Mouse (Mus musculus) spleen, embryonic (tissue): ENCODE measurements around the gene Nova2.

Source experiments
- CTCF ChIA-PET: fragments of 350-600 bp; sonication (Branson Sonifier 250); formaldehyde crosslinking; loops from one replicate; lab custom pipeline; 2022; lab: Charles Lee

The Nova2 gene

DNA sequence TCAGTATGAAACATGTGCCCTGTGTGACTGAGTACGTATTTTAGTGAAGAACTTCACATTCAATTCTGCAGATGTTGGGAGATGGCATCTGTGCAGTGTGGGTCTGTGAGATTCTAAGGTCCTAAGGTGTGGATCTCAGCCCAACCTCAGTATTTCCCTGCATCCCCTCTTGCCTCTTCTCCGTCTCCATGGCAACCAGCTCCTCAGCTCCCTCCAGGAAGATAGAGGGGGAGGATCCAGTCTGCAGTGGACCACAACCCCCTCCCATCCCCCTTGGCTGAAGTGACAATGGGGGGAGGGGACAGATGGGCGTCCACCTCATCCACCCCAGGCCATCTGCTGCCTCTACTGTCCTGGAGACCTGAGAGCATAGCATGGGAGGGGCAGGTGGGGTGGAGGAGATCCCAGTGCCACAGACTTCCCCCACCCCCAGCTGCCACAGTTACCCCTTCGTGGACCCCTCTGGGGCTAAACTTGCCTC lies 1.9 kb upstream of the Nova2 start:
- CTCF ChIA-PET, result no interaction called here

DNA sequence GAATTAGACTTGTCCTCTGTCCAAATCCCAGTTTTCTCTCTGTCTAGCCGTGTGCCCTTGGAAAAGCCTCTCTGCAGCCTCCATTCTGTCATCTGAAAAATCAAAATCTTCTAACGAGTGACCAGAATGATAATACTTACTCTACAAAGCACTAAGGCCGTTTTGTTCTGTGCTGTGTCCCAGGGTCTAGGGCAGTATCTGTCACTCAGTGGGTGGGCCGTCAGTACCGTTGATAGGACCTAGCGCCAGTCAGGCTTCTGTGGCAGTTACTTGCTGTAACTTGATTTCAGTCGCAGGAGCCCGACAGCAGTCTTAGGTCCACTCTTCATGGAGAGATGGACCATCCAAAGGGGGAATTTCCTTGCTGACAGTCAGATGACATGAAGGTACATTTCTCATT lies 1.4 kb upstream of the Nova2 start:
- CTCF ChIA-PET, result no interaction called here

DNA sequence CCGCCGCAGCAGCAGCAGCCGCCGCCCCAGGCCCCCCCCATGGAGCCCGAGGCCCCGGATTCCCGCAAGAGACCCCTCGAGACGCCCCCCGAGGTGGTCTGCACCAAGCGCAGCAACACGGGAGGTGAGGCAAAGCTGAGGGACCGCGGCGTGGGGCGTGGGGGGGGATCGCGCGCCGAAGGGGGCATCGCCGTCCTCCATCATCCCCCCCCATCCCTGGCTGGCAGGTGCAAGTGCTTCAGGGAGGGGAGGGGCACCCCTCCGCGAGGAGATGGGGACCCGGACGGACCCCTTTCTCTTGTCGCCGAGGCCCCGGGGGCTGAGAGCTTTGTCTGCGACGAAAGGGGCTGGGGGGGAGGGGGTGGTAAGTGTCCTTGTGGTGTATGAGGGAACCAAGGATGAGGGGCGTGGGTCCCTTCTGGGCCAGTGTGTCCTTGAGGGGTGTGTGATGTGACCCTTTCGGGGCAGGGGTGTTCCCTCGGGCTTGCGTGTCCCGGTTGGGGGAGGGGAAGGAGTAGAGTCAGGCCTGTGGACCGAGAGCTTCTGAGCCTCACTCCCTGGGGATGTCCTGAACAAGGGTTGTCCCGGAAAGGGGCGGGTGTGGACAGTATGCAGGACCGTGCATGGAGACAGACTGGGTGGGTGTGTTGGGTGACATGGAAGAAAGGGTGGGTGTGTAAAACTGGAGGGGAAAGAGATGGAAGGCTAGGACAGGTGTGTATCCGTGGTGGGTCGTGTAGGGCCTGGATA lies 528 bp downstream of the Nova2 start:
- CTCF ChIA-PET, result interaction anchor here (0.6 kb wide), 1 partner anchor 198 kb away, joined by 5 read pairs; no protein-coding TSS in a partner anchor

DNA sequence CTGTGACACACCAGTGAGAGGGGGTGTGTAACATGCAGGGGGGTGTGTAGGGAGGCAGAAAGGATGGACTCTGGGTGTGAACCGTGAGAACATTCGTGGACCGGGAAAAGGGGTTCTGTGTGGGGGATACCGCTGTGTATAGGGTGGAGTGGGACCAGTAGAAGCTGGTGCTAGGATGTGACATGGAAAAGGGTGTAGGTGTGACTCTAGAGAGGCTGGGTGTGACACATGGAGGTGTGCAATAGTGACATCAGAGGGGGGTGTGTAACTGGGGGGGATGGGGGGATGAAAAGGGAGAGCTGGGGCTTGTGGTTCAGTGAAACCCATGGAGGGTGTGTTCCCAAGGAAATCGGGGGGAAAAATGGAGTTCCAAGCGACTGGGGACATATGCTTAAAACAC lies 1.2 kb downstream of the Nova2 start:
- CTCF ChIA-PET, result interaction anchor here (0.5 kb wide), 1 partner anchor 55 kb away, joined by 3 read pairs; no protein-coding TSS in a partner anchor

DNA sequence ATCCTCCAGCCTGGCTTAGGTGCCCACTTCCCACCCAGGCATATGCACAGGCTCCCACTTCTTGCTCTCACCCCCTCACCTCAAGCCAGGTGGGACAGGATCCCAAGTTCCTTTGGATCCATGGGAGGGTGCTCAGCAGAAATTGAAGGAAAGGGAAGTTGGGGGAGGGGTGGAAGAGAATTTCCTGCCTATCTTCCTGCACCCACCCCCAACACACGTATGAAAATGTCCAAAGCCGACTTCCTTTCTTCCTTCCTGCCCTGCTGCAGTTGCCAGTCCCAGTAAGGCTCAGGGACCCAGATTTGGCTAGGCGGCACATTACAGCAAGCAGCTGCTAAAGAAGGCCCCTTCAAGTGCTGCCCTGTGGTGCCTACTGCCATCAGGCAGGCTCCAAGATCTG lies 2.1 kb downstream of the Nova2 start:
- CTCF ChIA-PET, result no interaction called here

DNA sequence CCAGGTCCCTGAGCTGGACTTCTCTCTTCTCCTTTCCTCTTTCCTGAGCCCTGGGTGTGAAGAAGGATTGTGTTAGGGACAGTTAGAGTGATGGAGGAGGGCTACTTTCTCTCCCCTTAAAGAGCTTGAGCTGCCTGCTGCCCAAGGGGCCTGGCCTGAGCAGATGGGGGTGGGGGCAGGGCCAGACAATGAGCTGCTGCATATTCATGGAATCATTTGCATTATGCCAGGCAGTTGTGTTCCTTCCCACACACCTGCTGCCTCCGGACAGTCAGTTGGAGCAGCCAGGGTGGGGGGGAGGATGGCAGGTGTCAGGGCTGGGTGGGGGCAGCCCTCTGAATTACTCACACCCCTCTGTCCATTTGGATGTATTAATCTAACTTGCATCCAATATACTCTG lies 16.7 kb downstream of the Nova2 start:
- CTCF ChIA-PET, result no interaction called here

DNA sequence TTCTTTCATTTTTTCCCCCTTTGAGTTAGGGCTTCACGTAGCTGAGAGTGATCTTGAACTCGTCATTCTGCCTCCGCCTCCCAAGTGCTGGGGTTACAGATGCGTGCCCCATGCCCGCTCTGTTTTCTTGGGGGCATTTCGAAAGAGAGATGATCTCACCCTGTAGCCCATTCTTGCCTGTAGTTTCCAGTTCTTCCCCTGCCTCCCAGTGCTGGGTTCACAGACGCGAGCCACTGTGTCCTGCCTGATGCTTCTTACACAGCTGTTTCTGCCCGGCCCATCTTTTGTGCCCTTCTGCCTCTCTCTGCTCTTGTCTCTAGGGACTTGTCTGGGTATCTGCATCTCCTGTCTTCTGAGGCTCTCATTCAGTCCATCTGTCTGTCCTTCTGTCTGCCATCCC lies 17.1 kb downstream of the Nova2 start:
- CTCF ChIA-PET, result no interaction called here

DNA sequence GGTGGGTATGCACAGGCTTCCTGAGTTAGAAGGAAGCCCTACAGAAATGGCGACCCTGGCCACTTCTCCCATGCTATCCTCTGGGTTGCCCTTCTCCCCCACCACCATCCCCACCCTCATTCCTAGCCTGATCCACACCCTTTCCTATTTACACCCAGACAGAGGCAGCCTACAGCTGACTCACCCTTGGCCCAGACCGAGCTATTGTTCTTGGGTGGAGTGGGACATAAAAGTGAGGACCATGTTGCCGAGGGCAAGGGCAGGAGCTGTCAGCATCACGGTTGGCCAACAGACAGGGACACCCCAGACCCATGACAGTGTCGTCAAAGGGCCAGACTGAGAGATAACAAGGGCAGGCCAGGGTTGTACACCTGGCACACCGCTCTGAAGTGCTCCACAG lies 22.5 kb downstream of the Nova2 start:
- CTCF ChIA-PET, result no interaction called here

DNA sequence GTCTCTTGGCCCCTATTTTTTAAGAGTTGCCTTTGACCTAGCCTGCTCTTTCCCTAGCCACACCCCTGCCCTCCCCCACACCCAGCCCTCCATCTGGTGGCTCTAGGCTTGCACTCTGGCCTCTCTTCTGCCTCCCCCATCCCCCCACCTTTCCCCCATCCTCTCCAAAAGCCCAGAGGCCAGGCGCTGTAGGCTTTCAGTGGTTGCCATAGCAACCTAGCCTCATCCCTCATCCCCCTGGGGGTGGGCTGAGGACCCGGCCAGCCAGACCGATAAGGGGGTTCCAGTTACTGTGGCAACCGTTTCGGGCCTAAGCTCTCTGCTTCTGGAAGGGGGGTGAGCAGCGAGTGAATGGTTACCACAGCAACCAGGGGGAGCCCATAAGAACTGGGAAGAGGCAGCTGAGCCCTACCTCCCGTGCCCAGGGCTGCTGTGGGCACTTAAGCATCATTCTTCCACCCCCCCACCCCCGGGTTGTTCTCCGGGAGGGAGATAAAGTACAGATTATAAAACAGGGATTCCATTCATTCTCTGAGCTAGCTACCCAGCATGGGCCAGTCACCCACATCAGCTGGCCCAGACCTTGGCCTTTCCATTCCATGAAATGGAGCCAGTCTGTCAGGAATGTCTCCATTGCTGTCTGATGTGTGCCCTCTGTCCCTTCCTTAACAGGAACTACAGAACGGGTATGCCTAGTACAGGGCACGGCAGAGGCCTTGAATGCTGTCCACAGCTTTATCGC lies 24.3 kb downstream of the Nova2 start:
- CTCF ChIA-PET, result no interaction called here

DNA sequence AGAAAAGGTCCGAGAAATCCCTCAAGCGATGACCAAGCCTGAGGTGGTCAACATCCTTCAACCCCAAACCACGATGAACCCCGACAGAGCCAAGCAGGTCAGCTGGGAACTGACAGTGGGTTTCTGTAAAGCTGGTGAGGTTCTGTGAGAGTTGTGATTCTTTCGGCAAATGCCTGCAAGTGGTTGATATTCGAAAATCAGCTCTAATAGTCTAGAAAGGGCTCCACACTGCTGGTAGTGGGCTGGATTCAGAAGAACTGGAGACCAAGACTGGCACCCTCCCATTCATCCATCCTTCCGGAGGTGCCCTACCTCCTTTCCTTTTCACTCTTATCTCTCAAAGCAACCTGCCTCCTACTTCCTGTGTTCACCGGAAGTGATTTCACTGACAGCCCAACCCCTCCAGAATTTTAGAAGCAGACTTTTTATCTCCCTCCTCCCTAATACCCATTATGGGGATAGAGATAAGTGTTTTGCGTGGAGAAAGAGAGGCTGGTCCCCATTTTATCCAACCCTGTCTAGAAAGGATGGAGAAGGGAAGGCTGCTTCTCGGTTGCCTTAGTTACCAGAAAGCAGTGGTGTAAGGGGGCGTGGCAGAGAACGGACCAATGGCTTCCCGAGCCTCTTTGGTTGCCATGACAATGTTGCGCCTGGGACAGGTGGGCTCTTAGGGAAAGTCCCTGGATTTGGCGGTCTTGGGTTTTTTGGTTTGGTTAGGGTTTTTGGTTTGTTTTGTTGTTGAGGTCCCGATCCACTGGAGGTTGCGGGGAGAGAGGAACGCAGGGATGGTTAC lies 25.0 kb downstream of the Nova2 start:
- CTCF ChIA-PET, result no interaction called here

DNA sequence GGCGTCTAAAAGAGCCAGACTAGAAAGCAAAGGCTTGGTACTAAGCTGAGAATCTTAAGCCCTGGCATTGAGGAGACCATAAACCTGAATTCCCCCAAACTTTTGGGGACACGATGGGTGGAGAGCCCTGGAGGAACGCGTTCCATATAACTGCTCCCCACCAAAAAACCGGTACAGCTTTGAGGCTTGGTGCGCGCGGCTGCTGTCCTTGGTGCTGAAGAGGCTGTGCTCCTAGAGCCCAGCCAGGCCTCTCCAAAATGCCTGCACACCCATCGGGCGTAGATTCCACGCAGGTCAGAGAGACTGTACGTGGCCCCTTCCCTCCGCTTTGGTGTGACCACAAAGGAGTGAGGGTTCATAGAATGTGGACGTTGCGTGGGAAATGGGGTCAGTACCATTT lies 25.7 kb downstream of the Nova2 start:
- CTCF ChIA-PET, result no interaction called here

DNA sequence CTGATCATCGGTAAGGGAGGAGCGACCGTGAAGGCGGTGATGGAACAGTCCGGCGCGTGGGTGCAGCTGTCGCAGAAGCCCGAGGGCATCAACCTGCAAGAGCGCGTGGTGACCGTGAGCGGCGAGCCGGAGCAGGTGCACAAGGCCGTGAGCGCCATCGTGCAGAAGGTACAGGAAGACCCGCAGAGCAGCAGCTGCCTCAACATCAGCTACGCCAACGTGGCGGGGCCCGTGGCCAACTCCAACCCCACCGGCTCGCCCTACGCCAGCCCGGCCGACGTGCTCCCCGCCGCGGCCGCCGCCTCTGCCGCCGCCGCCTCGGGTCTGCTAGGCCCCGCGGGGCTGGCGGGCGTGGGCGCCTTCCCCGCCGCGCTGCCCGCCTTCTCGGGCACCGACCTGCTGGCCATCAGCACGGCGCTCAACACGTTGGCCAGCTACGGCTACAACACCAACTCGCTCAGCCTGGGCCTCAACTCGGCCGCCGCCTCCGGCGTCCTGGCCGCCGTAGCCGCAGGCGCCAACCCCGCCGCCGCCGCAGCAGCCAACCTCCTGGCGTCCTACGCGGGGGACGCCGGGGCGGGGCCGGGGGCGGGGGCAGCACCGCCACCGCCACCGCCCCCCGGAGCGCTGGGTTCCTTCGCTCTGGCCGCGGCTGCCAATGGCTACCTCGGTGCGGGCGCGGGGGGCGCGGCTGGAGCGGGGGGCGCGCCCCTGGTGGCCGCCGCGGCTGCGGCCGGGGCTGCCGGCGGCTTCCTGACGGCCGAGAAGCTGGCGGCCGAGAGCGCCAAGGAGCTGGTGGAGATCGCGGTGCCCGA lies 32.1 kb downstream of the Nova2 start:
- CTCF ChIA-PET, result no interaction called here

DNA sequence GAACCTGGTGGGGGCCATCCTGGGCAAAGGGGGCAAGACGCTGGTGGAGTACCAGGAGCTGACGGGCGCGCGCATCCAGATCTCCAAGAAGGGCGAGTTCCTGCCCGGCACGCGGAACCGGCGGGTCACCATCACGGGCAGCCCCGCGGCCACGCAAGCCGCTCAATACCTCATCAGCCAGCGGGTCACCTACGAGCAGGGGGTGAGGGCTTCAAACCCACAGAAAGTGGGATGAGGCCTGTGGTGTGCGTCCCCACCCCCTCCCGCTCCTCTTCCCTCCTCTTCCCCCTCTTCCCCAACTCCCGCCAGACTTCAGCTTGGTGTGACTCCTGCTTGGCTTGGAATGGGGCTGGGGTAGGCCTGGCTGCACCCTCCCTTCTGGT lies 32.7 kb downstream of the Nova2 start:
- CTCF ChIA-PET, result interaction anchor here (0.8 kb wide), 1 partner anchor 24 kb away, joined by 5 read pairs; no protein-coding TSS in a partner anchor

DNA sequence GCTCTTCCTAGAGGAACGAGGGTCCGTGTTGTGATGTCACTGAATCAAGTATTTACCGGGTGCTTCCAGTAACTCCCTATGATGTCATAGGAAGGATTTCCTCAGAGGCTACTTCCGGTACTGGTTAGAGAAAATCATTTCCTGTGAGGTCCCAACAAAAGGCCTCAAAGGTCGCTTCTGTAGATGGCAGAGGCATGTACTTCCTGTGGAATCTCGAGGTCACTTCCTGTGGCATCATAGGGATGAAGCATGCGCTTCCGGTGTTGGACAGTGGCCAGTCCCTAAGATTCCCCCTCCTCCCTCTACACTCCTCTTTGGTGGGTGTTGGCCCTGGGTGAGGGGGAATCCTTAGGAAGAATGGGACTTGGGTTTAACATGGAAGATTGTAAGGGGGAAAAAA lies 33.8 kb downstream of the Nova2 start:
- CTCF ChIA-PET, result interaction anchor here (0.8 kb wide), 1 partner anchor 23 kb away, joined by 5 read pairs; no protein-coding TSS in a partner anchor

DNA sequence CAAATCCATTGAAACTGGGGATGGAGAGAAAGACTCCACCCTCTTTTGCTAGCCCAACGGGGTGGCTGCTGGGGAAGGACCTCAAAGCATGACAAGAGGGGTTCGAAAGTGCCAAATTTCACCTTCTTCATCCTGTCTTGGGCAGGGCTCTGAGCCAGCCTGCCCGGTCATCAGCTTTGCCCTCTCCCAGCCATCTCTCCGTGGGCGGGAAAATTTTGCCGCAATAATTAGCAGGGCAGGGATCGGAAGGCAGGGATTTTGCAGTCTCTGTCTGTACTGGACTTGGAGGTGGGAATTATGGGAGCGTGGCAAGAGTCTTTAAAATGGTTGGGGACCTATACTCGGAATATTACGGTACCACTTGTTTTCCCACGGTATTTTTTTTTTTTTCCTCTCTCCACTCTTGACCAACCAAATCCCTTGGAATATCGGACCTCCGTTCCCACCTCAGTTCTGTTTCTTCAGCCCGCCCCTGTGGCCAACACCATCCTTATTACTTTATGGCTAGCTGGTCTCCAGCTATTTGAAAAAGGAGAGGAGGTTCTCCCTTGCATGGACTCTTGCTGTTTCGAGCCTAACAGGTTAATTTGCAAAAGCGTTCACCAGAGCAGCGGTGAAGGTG lies 36.6 kb downstream of the Nova2 start:
- CTCF ChIA-PET, result no interaction called here

DNA sequence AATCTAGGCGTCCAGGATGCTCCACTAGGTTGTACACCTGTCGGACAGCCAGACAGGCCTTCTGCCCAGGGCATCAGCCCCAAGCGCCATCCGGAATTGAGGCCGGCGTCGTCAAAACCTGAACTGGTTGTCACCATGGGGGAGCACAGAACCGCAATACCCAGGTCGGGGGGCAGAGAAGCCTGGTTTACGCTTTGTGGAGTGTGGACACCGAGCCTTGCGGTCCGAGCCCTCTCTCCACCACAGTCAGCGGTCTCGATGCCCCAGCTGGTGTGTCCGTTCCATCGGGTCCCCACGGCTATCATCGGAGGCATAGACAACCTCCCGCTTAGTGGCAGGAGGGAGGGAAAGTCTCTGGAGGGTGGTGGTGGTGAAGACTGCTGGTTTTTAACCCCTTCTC lies 37.1 kb downstream of the Nova2 start:
- CTCF ChIA-PET, result no interaction called here

DNA sequence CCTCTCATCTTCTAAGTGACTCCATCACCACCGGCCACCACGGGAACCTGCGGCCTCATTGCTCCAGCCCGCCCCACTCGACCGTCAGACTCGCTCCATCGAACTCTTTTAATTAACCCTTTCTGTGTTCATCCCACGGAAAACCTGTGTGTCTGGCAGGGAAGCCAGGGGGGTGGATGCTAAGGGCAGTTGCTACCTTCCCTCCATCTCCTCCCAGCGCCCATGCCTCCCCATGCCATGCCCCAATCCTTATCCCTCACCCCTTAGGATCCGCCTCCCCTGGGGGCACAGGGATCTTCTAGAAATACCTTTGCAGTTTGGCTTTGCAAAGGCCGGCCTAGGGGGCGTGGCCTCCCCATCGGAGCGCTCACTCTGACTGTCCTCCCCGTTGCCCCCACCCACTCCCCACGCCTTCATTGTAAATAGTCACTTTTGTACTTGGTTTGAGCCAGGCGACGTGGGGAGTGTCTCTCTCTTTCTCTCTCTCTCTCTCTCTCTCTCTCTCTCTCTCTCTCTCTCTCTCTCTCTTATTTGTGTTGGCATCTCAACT lies 37.7 kb downstream of the Nova2 start:
- CTCF ChIA-PET, result no interaction called here

DNA sequence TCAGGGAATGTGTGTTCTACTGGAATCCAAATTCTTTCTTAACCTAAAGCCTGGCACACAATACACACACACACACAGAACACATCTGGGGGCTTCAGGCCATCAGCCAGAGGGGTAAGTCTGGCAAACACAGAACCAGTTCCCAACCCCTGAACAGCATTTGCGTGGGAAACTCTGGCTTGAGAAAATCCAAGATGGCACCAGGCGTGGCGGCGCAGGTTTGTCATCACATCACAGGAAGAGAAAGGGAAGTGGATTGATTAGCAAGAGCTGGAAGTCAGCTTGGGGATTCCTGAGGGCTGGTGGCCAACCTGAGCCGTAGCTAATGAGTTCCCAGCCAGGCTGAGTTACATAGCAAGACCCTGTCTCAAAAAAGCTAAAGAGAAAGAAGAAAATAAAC lies 39.6 kb downstream of the Nova2 start:
- CTCF ChIA-PET, result no interaction called here

DNA sequence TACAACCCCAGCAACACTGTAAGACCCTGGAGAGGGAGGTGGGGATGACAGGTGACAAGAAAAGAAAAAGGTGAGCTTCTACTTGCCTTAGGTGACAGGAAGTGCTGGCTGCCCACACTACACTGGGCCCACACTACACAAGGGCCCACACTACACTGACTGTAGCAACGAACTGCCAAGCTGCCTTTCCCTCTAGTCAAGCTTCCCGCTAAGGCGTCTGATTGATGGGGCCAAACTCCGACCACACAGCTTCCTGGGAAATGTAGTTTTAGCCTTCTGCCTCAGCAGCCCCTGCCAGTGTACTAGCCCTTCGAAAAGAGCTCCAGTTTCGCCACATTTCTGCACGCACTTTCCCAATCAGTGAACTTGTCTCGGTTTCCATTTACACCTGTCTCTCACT lies 41.9 kb downstream of the Nova2 start:
- CTCF ChIA-PET, result no interaction called here

DNA sequence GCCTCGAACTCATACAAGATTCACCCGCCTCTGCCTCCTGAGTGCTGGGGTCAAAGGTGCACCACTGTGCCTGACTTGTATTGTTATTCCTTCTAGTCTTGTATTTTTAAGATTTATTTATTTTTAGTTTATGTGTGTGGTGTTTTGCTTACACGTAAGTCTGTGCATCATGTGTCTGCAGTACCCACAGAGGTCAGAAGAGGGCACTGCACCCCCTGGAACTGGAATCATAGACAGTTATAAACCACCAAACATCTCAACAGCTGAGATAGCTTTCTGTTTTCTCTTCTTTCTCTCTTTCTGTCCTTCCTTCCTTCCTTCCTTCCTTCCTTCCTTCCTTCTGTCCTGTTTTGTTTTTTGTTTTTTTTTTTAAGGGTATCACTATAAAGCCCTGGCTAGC lies 45.3 kb downstream of the Nova2 start:
- CTCF ChIA-PET, result no interaction called here

DNA sequence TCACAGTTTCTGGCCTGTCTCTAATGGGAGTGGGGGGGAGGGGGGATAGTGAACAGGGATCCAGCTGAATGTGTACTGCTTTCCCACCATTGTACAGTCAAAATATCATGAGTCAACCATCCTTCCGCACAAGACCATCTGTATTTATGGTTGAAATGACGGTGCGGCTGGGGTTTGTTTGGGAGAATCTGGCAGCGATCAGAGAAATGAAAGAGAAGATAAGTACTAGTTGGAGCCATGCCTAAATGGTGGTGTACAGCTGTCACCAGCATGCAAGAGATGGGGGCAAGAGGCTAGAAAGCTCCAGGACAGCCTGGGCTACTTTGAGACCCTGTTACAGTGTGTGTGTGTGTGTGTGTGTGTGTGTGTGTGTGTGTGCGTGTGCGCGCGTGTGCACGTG lies 52.7 kb downstream of the Nova2 start:
- CTCF ChIA-PET, result no interaction called here
